Mouse (Mus musculus) embryonic facial prominence, embryonic 14.5 days (tissue): ENCODE data around the gene Grwd1. TPM values are rescaled to one million over a fixed set of nuclear protein-coding genes. Genes with fewer than 3 reads are reported as not detected.

Experiments used
- ATAC-seq: fragments of 200-750 bp; cut with Nextera tagmentation; 2 replicates; pipeline ENCODE4 v1.8.0; 2017; ENCODE audit warnings: low read depth, moderate number of reproducible peaks, moderate TSS enrichment
- DNase-seq: peaks from one replicate; pipeline ENCODE4 v3.0.0-alpha.2; 2015; ENCODE audit warnings: low spot score
- H3K27ac ChIP-seq: fragments of 300-500 bp; sonication (generic); replicated peaks from 2 replicates; pipeline ENCODE4 v1.5.1; 2014; ENCODE audit warnings: low read depth, mild to moderate bottlenecking, low read length, moderate library complexity
- H3K27me3 ChIP-seq: fragments of 300-500 bp; sonication (generic); replicated peaks from 2 replicates; pipeline ENCODE4 v1.6.1; 2014; ENCODE audit warnings: low read length; ENCODE audit not compliant: control insufficient read depth, insufficient read depth
- H3K36me3 ChIP-seq: fragments of 300-500 bp; sonication (generic); 2 replicates; pipeline ENCODE4 v1.6.1; 2014; ENCODE audit warnings: low read length, mixed read lengths; ENCODE audit not compliant: control insufficient read depth, insufficient read depth
- H3K4me1 ChIP-seq: fragments of 300-500 bp; sonication (generic); 2 replicates; pipeline ENCODE4 v1.6.1; 2014; ENCODE audit warnings: antibody characterized with exemption, low read length; ENCODE audit not compliant: control insufficient read depth, insufficient read depth
- H3K4me2 ChIP-seq: fragments of 300-500 bp; sonication (generic); 2 replicates; pipeline ENCODE4 v1.6.1; 2014; ENCODE audit warnings: low read depth, mild to moderate bottlenecking, low read length, moderate library complexity, mixed read lengths
- H3K4me3 ChIP-seq: fragments of 300-500 bp; sonication (generic); 2 replicates; pipeline ENCODE4 v1.5.1; 2014; ENCODE audit warnings: low read depth, mild to moderate bottlenecking, low read length
- H3K9ac ChIP-seq: fragments of 300-500 bp; sonication (generic); 2 replicates; pipeline ENCODE4 v1.6.1; 2014; ENCODE audit warnings: low read depth, mild to moderate bottlenecking, low read length, moderate library complexity, mixed read lengths
- H3K9me3 ChIP-seq: fragments of 300-500 bp; sonication (generic); 2 replicates; pipeline ENCODE4 v1.6.1; 2016; ENCODE audit warnings: low read length; ENCODE audit not compliant: control insufficient read depth
- WGBS: fragments of 180-500 bp; shearing (Covaris S2); extraction: QIAGEN DNeasy Blood & Tissue Kit; methylation state at CpG from one replicate; pipeline ENCODE4 v1.1.7; 2014; 5-methylcytosine and 5-hydroxymethylcytosine counted together
- polyA plus RNA-seq: library from polyadenylated mRNA; unstranded; fragments of >200 nt; fragmentation: Nextera tagmentation; extraction: Ambion mirVana; gene quantifications from 2 replicates; pipeline ENCODE4 v1.2.1, GENCODE M21; 2014

The Grwd1 gene
- polyA plus RNA-seq, 1 experiment from 2014 or later, result 53.9 TPM

- DNase-seq (no peak), ATAC-seq (no peak)
- H3K27me3 ChIP-seq, result no peaks in the 10 kb centered on the region
- no peak overlapping the region for H3K9ac ChIP-seq
- 87% methylated on average over 22 of the region's 22 CpGs for WGBS
- H3K4me1 ChIP-seq, result peaks cover 19% of the 10 kb centered on the region
- H3K4me3 ChIP-seq, result no peak overlapping the region
- H3K9me3 ChIP-seq, result no peaks in the 10 kb centered on the region
- no peak overlapping the region for H3K27ac ChIP-seq
- peak overlapping the region; percentile 90; the same call in 1 of the 2 replicates for H3K4me2 ChIP-seq
- H3K36me3 ChIP-seq, result peaks cover 38% of the 10 kb centered on the region
These were observed 43.1 kb downstream of the Grwd1 start for GRCm38 (mm10) chr7:45787642-45788041.

- H3K9me3 ChIP-seq, result no peaks in the 10 kb centered on the region
- 9% methylated on average over 14 of the region's 17 CpGs for WGBS
- H3K9ac ChIP-seq, result peak overlapping the region; percentile 74; the same call in 1 of the 2 replicates
- no peaks in the 10 kb centered on the region for H3K27me3 ChIP-seq
- peak overlapping the region; percentile 90 for H3K4me2 ChIP-seq
- peak overlapping the region; percentile 74 for H3K4me3 ChIP-seq
- peaks cover 30% of the 10 kb centered on the region for H3K36me3 ChIP-seq
- ATAC-seq (peak; percentile 54), DNase-seq (peak; percentile 79)
- peaks cover 19% of the 10 kb centered on the region for H3K4me1 ChIP-seq
- peak overlapping the region; percentile 39 for H3K27ac ChIP-seq
These were observed 43.9 kb downstream of the Grwd1 start for GRCm38 (mm10) chr7:45786661-45787413.

DNA sequence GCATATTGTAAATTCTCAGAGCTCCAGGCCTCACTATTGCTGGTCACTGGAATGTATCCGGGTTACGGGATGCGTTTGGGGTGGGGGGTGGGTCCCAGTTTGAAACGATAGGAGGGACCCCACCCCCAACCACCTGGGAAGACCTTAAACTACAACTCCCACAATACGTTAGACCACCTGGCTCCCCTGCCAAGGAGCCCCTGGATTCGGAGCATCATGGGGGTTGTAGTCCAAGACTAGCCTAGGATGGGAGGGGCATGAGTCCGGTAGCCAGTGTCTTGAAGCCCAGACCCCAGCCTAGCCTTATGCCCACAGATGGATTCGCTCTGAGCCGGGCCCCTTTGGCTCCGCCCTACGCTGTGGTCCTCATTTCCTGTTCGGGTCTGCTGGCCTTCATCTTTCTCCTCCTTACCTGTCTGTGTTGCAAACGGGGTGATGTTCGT is 44.6 kb downstream of the Grwd1 start:
- Histone ChIP-seq H3K9ac (peak overlapping the region; percentile 74), H3K9me3 (no peaks in the 10 kb centered on the region), H3K4me3 (peak overlapping the region; percentile 74), H3K4me2 (peak overlapping the region; percentile 90), H3K4me1 (peaks cover 19% of the 10 kb centered on the region), H3K27me3 (no peaks in the 10 kb centered on the region), H3K36me3 (peaks cover 24% of the 10 kb centered on the region), H3K27ac (0 out of 2 replicates have a peak overlapping the region, but pooled peaks have one; percentile 39)
- DNase-seq (peak; percentile 91), ATAC-seq (peak; percentile 66)
- WGBS, result 0% methylated on average over 14 of the region's 14 CpGs

- Histone ChIP-seq H3K36me3 (peaks cover 19% of the 10 kb centered on the region), H3K4me3 (peak overlapping the region; percentile 74), H3K27ac (peak overlapping the region; percentile 74), H3K4me2 (peak overlapping the region; percentile 90), H3K4me1 (peaks cover 19% of the 10 kb centered on the region), H3K27me3 (no peaks in the 10 kb centered on the region), H3K9me3 (no peaks in the 10 kb centered on the region), H3K9ac (peak overlapping the region; percentile 74)
- ATAC-seq, result peak; percentile 24
- DNase-seq, result no peak
- under 1% methylated on average over 26 of the region's 42 CpGs for WGBS
These were observed 45.2 kb downstream of the Grwd1 start for GRCm38 (mm10) chr7:45785388-45786135.

GRCm38 (mm10) chr7:45784524-45785372 is 46.0 kb downstream of the Grwd1 start, which contains the start of gene Sult2b1:
Gene Sult2b1 (minus strand): TSS chr7:45784669.
- Histone ChIP-seq H3K9ac (peak within 1 kb of the TSS; percentile 74), H3K27ac (peak within 1 kb of the TSS; percentile 74), H3K4me1 (peaks cover 19% of the 10 kb centered on the region), H3K36me3 (peaks cover 11% of the 10 kb centered on the region), H3K4me2 (peak within 1 kb of the TSS; percentile 90), H3K9me3 (no peaks in the 10 kb centered on the region), H3K27me3 (no peaks in the 10 kb centered on the region), H3K4me3 (peak within 1 kb of the TSS; percentile 74)
- WGBS, result 21% methylated on average over 18 of the region's 20 CpGs
- ATAC-seq, result peak; percentile 45
- DNase-seq, result peak; percentile 93

GRCm38 (mm10) chr7:45783511-45784091 is 47.1 kb downstream of the Grwd1 start, which contains the start of gene Lmtk3:
Gene Lmtk3 (plus strand): TSS chr7:45783738.
- Histone ChIP-seq H3K27ac (no peak within 1 kb of the TSS; the same call in 1 of the 2 replicates), H3K4me2 (peak within 1 kb of the TSS; percentile 90), H3K4me1 (peaks cover 19% of the 10 kb centered on the region), H3K36me3 (no peaks in the 10 kb centered on the region), H3K9ac (peak within 1 kb of the TSS; percentile 70), H3K9me3 (no peaks in the 10 kb centered on the region), H3K4me3 (peak within 1 kb of the TSS; percentile 74), H3K27me3 (no peaks in the 10 kb centered on the region)
- peak; percentile 81 for DNase-seq
- under 1% methylated on average over 38 of the region's 38 CpGs for WGBS
- ATAC-seq, result peak; percentile 48

DNA sequence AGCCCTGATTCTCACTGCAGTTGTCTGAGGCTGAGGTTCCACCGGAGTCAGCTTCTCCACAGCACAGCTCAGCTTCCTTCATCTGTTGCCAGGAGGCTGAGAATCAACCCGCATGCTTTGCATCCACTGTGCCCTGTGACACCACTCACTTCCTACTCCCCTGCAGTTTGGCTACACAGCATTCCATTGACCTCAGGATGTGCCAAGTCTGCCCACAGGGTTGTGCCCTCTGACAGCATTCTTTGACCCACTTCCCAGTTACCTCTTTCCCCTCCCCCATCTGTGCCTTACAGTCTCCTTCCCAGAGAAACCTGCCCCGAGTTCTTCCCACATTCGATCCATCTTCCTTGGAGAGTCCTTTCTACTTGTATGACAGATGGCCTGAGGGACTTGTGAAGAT is 48.5 kb downstream of the Grwd1 start:
- Histone ChIP-seq H3K27ac (no peak overlapping the region), H3K4me3 (no peak overlapping the region), H3K27me3 (no peaks in the 10 kb centered on the region), H3K9ac (no peak overlapping the region), H3K9me3 (no peaks in the 10 kb centered on the region), H3K4me1 (peaks cover 19% of the 10 kb centered on the region), H3K36me3 (no peaks in the 10 kb centered on the region), H3K4me2 (no peak overlapping the region)
- ATAC-seq (no peak), DNase-seq (no peak)
- WGBS, result 55% methylated on average over 4 of the region's 4 CpGs
